18 mouse cellular contexts compared by ENCODE assay signal in genomic region chr8:61375205-61375604, GRCm38 (mm10).
"Had no signal": no experiment of that assay in that cellular context is flagged by ENCODE, and none has a peak within 500 bp of the region (broad histone marks: within the 10 kb centered on the region; RNA-seq: fewer than 3 reads in every experiment).

No protein-coding gene starts in this region.

- H3K4me3 ChIP-seq: midbrain, embryonic 10.5 days; midbrain, embryonic 12.5 days; myocyte; neural tube, embryonic 13.5 days; neural tube, embryonic 15.5 days had no signal

- DNase-seq: lung, embryonic 14.5 days; lung, postnatal 10 days; lung, postnatal 4 days; midbrain, embryonic 14.5 days; retina, postnatal 1 day; right cerebral cortex, adult 18-20 months; right cerebral cortex, postnatal 25 days; right cerebral cortex, postnatal 4 days; spleen, adult 18-20 months; thymus, adult 18-20 months; thymus, postnatal 14 days; thymus, postnatal 36 days had no signal

- H3K27ac ChIP-seq: midbrain, embryonic 10.5 days; midbrain, embryonic 12.5 days; neural tube, embryonic 13.5 days; neural tube, embryonic 15.5 days had no signal

- H3K9me3 ChIP-seq: midbrain, embryonic 10.5 days; midbrain, embryonic 12.5 days; neural tube, embryonic 13.5 days; neural tube, embryonic 15.5 days had no signal

- H3K4me2 ChIP-seq: lung, embryonic 14.5 days; midbrain, embryonic 12.5 days; neural tube, embryonic 13.5 days; neural tube, embryonic 15.5 days had no signal

- H3K9ac ChIP-seq: lung, embryonic 14.5 days; midbrain, embryonic 12.5 days; neural tube, embryonic 13.5 days; neural tube, embryonic 15.5 days had no signal

- H3K27me3 ChIP-seq: midbrain, embryonic 12.5 days; neural tube, embryonic 13.5 days; neural tube, embryonic 15.5 days had no signal

- ATAC-seq: midbrain, embryonic 16.5 days had no signal
